Mouse (Mus musculus) MEL (cell line): ENCODE measurements around the gene Phf21a. TPM values are rescaled to one million over a fixed set of nuclear protein-coding genes. Genes with fewer than 3 reads are reported as not detected.

ENCODE experiments used
- DNase-seq: peaks from one replicate; pipeline ENCODE4 v3.0.0; 2011; ENCODE audit warnings: low read depth, low spot score
- H3K27ac ChIP-seq: 2 replicates; pipeline ENCODE4 v1.5.1; 2012; ENCODE audit warnings: low read depth, mild to moderate bottlenecking, control low read depth, low read length, moderate library complexity; ENCODE audit not compliant: control insufficient read depth
- H3K27me3 ChIP-seq, 2 experiments: fragments of 150-350 bp in 1 of 2; sonication (generic) in 1 of 2; 2 replicates each; pipeline ENCODE4 v1.6.1; 2012; ENCODE audit warnings: low read length in 2 of 2, mild to moderate bottlenecking in 2 of 2, improper control_type of control experiment in 1 of 2, moderate library complexity in 1 of 2; ENCODE audit not compliant: insufficient read depth in 2 of 2, control insufficient read depth in 1 of 2
- H3K36me3 ChIP-seq, 2 experiments: 2 replicates each; pipeline ENCODE4 v1.6.1; 2012 to 2014; ENCODE audit warnings: low read length in 2 of 2, improper control_type of control experiment in 1 of 2, inconsistent platforms in 1 of 2, mild to moderate bottlenecking in 1 of 2; ENCODE audit not compliant: insufficient read depth in 2 of 2, control insufficient read depth in 1 of 2
- H3K4me1 ChIP-seq, 2 experiments: fragments of 150-350 bp in 1 of 2; sonication (generic) in 1 of 2; 2 replicates each; pipeline ENCODE4 v1.6.1; 2012; ENCODE audit warnings: low read length in 2 of 2, improper control_type of control experiment in 1 of 2, mild to moderate bottlenecking in 1 of 2; ENCODE audit not compliant: insufficient read depth in 2 of 2, control insufficient read depth in 1 of 2
- H3K4me3 ChIP-seq, 2 experiments: fragments of 150-350 bp in 1 of 2; sonication (generic) in 1 of 2; 2 replicates each; pipeline ENCODE4 v1.5.1; 2012; ENCODE audit warnings: low read depth in 2 of 2, low read length in 2 of 2, mild to moderate bottlenecking in 2 of 2, moderate library complexity in 2 of 2, control low read depth in 1 of 2, improper control_type of control experiment in 1 of 2; ENCODE audit not compliant: control insufficient read depth in 1 of 2, insufficient read depth in 1 of 2
- H3K79me2 ChIP-seq: 2 replicates; pipeline ENCODE4 v1.6.1; 2012; ENCODE audit warnings: mild to moderate bottlenecking, low read length, moderate library complexity; ENCODE audit not compliant: control insufficient read depth, poor library complexity, insufficient read depth
- H3K9ac ChIP-seq: 2 replicates; pipeline ENCODE4 v1.6.1; 2012; ENCODE audit warnings: low read depth, mild to moderate bottlenecking, control low read depth, low read length, moderate library complexity; ENCODE audit not compliant: control insufficient read depth, poor library complexity, severe bottlenecking
- H3K9me3 ChIP-seq: fragments of 150-350 bp; sonication (generic); replicated peaks from 2 replicates; pipeline ENCODE4 v1.6.1; 2012; ENCODE audit warnings: mild to moderate bottlenecking, low read length, improper control_type of control experiment, moderate library complexity; ENCODE audit not compliant: insufficient read depth
- BHLHE40 ChIP-seq: IDR thresholded peaks from 2 replicates; pipeline ENCODE4 v1.6.1; 2012; ENCODE audit warnings: low read depth, mild to moderate bottlenecking, inconsistent platforms, low read length, improper control_type of control experiment, borderline replicate concordance
- ELF1 ChIP-seq: IDR thresholded peaks from 2 replicates; pipeline ENCODE4 v1.6.1; 2014; ENCODE audit warnings: low read depth, mild to moderate bottlenecking, inconsistent platforms, low read length, improper control_type of control experiment, moderate library complexity
- ETS1 ChIP-seq: IDR thresholded peaks from 2 replicates; pipeline ENCODE4 v1.6.1; 2012; ENCODE audit warnings: low read depth, mild to moderate bottlenecking, inconsistent platforms, low read length, improper control_type of control experiment, moderate library complexity
- GABPA ChIP-seq: IDR thresholded peaks from 2 replicates; pipeline ENCODE4 v1.6.1; 2012; ENCODE audit warnings: low read depth, mild to moderate bottlenecking, inconsistent platforms, low read length, improper control_type of control experiment, moderate library complexity
- JUND ChIP-seq: IDR thresholded peaks from 2 replicates; pipeline ENCODE4 v1.6.1; 2011; ENCODE audit warnings: low read depth, mild to moderate bottlenecking, improper control_type of control experiment, low read length
- MAZ ChIP-seq: IDR thresholded peaks from 2 replicates; pipeline ENCODE4 v1.6.1; 2012; ENCODE audit warnings: low read depth, mild to moderate bottlenecking, inconsistent platforms, low read length, improper control_type of control experiment
- MYC ChIP-seq: IDR thresholded peaks from 2 replicates; pipeline ENCODE4 v1.6.1; 2011; ENCODE audit warnings: low read depth, mild to moderate bottlenecking, low read length, improper control_type of control experiment, moderate library complexity
- NRF1 ChIP-seq: IDR thresholded peaks from 2 replicates; pipeline ENCODE4 v1.6.1; 2014; ENCODE audit warnings: low read depth, mild to moderate bottlenecking, inconsistent platforms, low read length, improper control_type of control experiment, moderate library complexity; ENCODE audit not compliant: poor library complexity, insufficient read depth, severe bottlenecking
- POLR2A ChIP-seq, 2 experiments: IDR thresholded peaks; 2 replicates each; pipeline ENCODE4 v1.6.1; 2011 to 2012; ENCODE audit warnings: low read length in 2 of 2, mild to moderate bottlenecking in 2 of 2, control low read depth in 1 of 2, improper control_type of control experiment in 1 of 2, low read depth in 1 of 2, moderate library complexity in 1 of 2; ENCODE audit not compliant: control insufficient read depth in 1 of 2, insufficient read depth in 1 of 2, poor library complexity in 1 of 2
- POLR2AphosphoS2 ChIP-seq: IDR thresholded peaks from 2 replicates; pipeline ENCODE4 v1.6.1; 2011; ENCODE audit warnings: low read length, improper control_type of control experiment
- POLR2AphosphoS5 ChIP-seq: IDR thresholded peaks from 2 replicates; pipeline ENCODE4 v1.6.1; 2012; ENCODE audit warnings: low read depth, borderline replicate concordance, mild to moderate bottlenecking, inconsistent platforms, low read length, moderate library complexity, mixed read lengths
- RCOR1 ChIP-seq: IDR thresholded peaks from 2 replicates; pipeline ENCODE4 v1.6.1; 2012; ENCODE audit warnings: low read depth, mild to moderate bottlenecking, inconsistent platforms, low read length, improper control_type of control experiment
- SMC3 ChIP-seq: IDR thresholded peaks from 2 replicates; pipeline ENCODE4 v1.6.1; 2011; ENCODE audit warnings: low read depth, low read length, improper control_type of control experiment
- TAL1 ChIP-seq: IDR thresholded peaks from 2 replicates; pipeline ENCODE4 v1.6.1; 2012; ENCODE audit warnings: mild to moderate bottlenecking, inconsistent platforms, low read length, moderate library complexity, mixed read lengths
- TCF12 ChIP-seq: IDR thresholded peaks from 2 replicates; pipeline ENCODE4 v1.6.1; 2014; ENCODE audit warnings: low read depth, mild to moderate bottlenecking, inconsistent platforms, low read length, improper control_type of control experiment, moderate library complexity
- UBTF ChIP-seq: IDR thresholded peaks from 2 replicates; pipeline ENCODE4 v1.6.1; 2012; ENCODE audit warnings: low read depth, mild to moderate bottlenecking, inconsistent platforms, low read length, improper control_type of control experiment, moderate library complexity, borderline replicate concordance; ENCODE audit not compliant: insufficient read depth
- USF1 ChIP-seq: IDR thresholded peaks from 2 replicates; pipeline ENCODE4 v1.6.1; 2014; ENCODE audit warnings: low read depth, mild to moderate bottlenecking, inconsistent platforms, low read length, improper control_type of control experiment, moderate library complexity
- USF2 ChIP-seq, 2 experiments: IDR thresholded peaks; 2 replicates each; pipeline ENCODE4 v1.6.1; 2011 to 2012; ENCODE audit warnings: improper control_type of control experiment in 2 of 2, low read length in 2 of 2, borderline replicate concordance in 1 of 2, inconsistent platforms in 1 of 2, low read depth in 1 of 2, mild to moderate bottlenecking in 1 of 2; ENCODE audit not compliant: insufficient read depth in 1 of 2
- ZNF384 ChIP-seq: IDR thresholded peaks from 2 replicates; pipeline ENCODE4 v1.6.1; 2012; ENCODE audit warnings: low read depth, mild to moderate bottlenecking, inconsistent platforms, low read length, improper control_type of control experiment
- polyA plus RNA-seq, 2 experiments: library from polyadenylated mRNA; stranded (reverse) in 1 of 2; unstranded in 1 of 2; fragments of >175 nt in 1 of 2; fragments of >200 nt in 1 of 2; gene quantifications; 2 replicates each; pipeline versions ENCODE4 v1.2.1 to v1.2.4; 2012; ENCODE audit warnings: low replicate concordance in 2 of 2, low read depth in 1 of 2; ENCODE audit not compliant: insufficient read length in 2 of 2, insufficient read depth in 1 of 2, missing spikeins in 1 of 2
- total RNA-seq: library from RNA; depleted of rRNA; stranded (reverse); fragments of 300-350 nt; gene quantifications from 2 replicates; pipeline ENCODE4 v1.2.3, GENCODE M21; 2012

Phf21a gene
- total and polyA plus RNA-seq, 3 experiments = 4.7 to 245 (median 15.6) TPM

GRCm38 (mm10) chr2:92371971-92372690 is 279.2 kb downstream of the Phf21a start:
- TF ChIP-seq USF1 = no peak
- no peak for TF ChIP-seq POLR2AphosphoS5
- TF ChIP-seq BHLHE40 = no peak
- TF ChIP-seq ZNF384 = no peak
- no peak for TF ChIP-seq MYC
- TF ChIP-seq ETS1 = no peak
- TF ChIP-seq POLR2AphosphoS2 = no peak
- TF ChIP-seq SMC3 = no peak
- TF ChIP-seq GABPA = no peak
- no peak for TF ChIP-seq UBTF
- TF ChIP-seq MAZ = no peak
- TF ChIP-seq RCOR1 = no peak
- no peak for TF ChIP-seq ELF1
- TF ChIP-seq TCF12 = no peak
- no peak for TF ChIP-seq TAL1
- TF ChIP-seq JUND = no peak
- TF ChIP-seq NRF1 = no peak
- TF ChIP-seq POLR2A (IDR thresholded peaks at IDR 0.05; ENCODE audit: control insufficient read depth in 1 of 2, insufficient read depth in 1 of 2, low read depth in 1 of 2, low read length in 2 of 2, poor library complexity in 1 of 2) = no peak
- TF ChIP-seq USF2 (IDR thresholded peaks at IDR 0.05; ENCODE audit: borderline replicate concordance in 1 of 2, insufficient read depth in 1 of 2, low read depth in 1 of 2, low read length in 2 of 2) = no peak
- H3K4me1 ChIP-seq = peaks cover 0 to 12% of the 10 kb centered on the region in 2 experiments; a peak in 2 of 4 replicates
- no peaks in the 10 kb centered on the region for H3K27me3 ChIP-seq
- no peaks in the 10 kb centered on the region for H3K36me3 ChIP-seq
- H3K9me3 ChIP-seq = no peaks in the 10 kb centered on the region
- peaks cover 5% of the 10 kb centered on the region for H3K79me2 ChIP-seq
- H3K27ac ChIP-seq = no peak overlapping the region
- DNase-seq = no peak
- H3K9ac ChIP-seq = no peak overlapping the region
- H3K4me3 ChIP-seq = no peak overlapping the region
